Mouse (Mus musculus) lung, adult 2 months (tissue): ENCODE results near the gene Sema3f.

ENCODE experiments used
- CTCF ChIP-seq: fragments of 200-500 bp; IDR thresholded peaks from 2 replicates; pipeline ENCODE4 v1.5.1; 2011; ENCODE audit warnings: mild to moderate bottlenecking, low read length, control low read depth; ENCODE audit not compliant: insufficient read depth
- POLR2A ChIP-seq: fragments of 200-500 bp; IDR thresholded peaks from 2 replicates; pipeline ENCODE4 v1.6.1; 2011; ENCODE audit warnings: low read depth, mild to moderate bottlenecking, control low read depth, low read length, borderline replicate concordance; ENCODE audit errors: extremely low read depth

GRCm38 (mm10) chr9:107709096-107709696 is 1.1 kb downstream of the Sema3f start:
- TF ChIP-seq CTCF (no peak), POLR2A (no peak)
